Mouse (Mus musculus): ENCODE measurements around the gene Tgfbr1.
A peak's percentile ranks its signal among the peaks of the same experiment; 100 is the strongest.
"Not testable (repeated sequence)": the region's sequence is repeated elsewhere in the genome, so short reads cannot be mapped to it uniquely, and the experiment has no call there.

The Tgfbr1 gene

GRCm38 (mm10) chr4:47347022-47347421, 6.0 kb upstream of the Tgfbr1 start:
- no peak for DNase-seq (ENCODE audit: low read depth, low spot score)

GRCm38 (mm10) chr4:47349759-47350158, 3.3 kb upstream of the Tgfbr1 start:
- DNase-seq (ENCODE audit: low read depth, low spot score) = no peak

GRCm38 (mm10) chr4:47351386-47352049, 1.5 kb upstream of the Tgfbr1 start:
- peak; percentile 72 for DNase-seq (ENCODE audit: low read depth, low spot score)

GRCm38 (mm10) chr4:47352061-47352661, 861 bp upstream of the Tgfbr1 start:
- DNase-seq (ENCODE audit: low read depth, low spot score) = peak; percentile 65

GRCm38 (mm10) chr4:47353416-47354111, 542 bp downstream of the Tgfbr1 start:
- DNase-seq (ENCODE audit: low read depth, low spot score) = peak; percentile 59

- no peak for DNase-seq (ENCODE audit: low read depth, low spot score)
These were observed 1.3 kb downstream of the Tgfbr1 start for GRCm38 (mm10) chr4:47354304-47354703.

- no peak for DNase-seq (ENCODE audit: low read depth, low spot score)
These were observed 9.6 kb downstream of the Tgfbr1 start for GRCm38 (mm10) chr4:47362662-47363061.

- no peak for DNase-seq (ENCODE audit: low read depth, low spot score)
These were observed 10.1 kb downstream of the Tgfbr1 start for GRCm38 (mm10) chr4:47363134-47363533.

- no peak for DNase-seq (ENCODE audit: low read depth, low spot score)
These were observed 15.7 kb downstream of the Tgfbr1 start for GRCm38 (mm10) chr4:47368717-47369116.

GRCm38 (mm10) chr4:47378716-47379115, 25.7 kb downstream of the Tgfbr1 start:
- no peak for DNase-seq (ENCODE audit: low read depth, low spot score)

- no peak for DNase-seq (ENCODE audit: low read depth, low spot score)
These were observed 29.4 kb downstream of the Tgfbr1 start for GRCm38 (mm10) chr4:47382426-47382825.

- DNase-seq (ENCODE audit: low read depth, low spot score) = not testable (repeated sequence)
These were observed 38.9 kb downstream of the Tgfbr1 start for GRCm38 (mm10) chr4:47391926-47392325.

- DNase-seq (ENCODE audit: low read depth, low spot score) = no peak
These were observed 43.2 kb downstream of the Tgfbr1 start for GRCm38 (mm10) chr4:47396251-47396650.

GRCm38 (mm10) chr4:47397951-47398687, 45.1 kb downstream of the Tgfbr1 start:
- no peak for DNase-seq (ENCODE audit: low read depth, low spot score)

- DNase-seq (ENCODE audit: low read depth, low spot score) = peak; percentile 19
These were observed 46.8 kb downstream of the Tgfbr1 start for GRCm38 (mm10) chr4:47399824-47400223.

- no peak for DNase-seq (ENCODE audit: low read depth, low spot score)
These were observed 47.3 kb downstream of the Tgfbr1 start for GRCm38 (mm10) chr4:47400314-47400713.

- DNase-seq (ENCODE audit: low read depth, low spot score) = no peak
These were observed 49.2 kb downstream of the Tgfbr1 start for GRCm38 (mm10) chr4:47402200-47402599.

- DNase-seq (ENCODE audit: low read depth, low spot score) = no peak
These were observed 51.5 kb downstream of the Tgfbr1 start for GRCm38 (mm10) chr4:47404536-47404935.

- no peak for DNase-seq (ENCODE audit: low read depth, low spot score)
These were observed 54.1 kb downstream of the Tgfbr1 start for GRCm38 (mm10) chr4:47407161-47407560.

GRCm38 (mm10) chr4:47417871-47418270, 64.8 kb downstream of the Tgfbr1 start:
- no peak for DNase-seq (ENCODE audit: low read depth, low spot score)

GRCm38 (mm10) chr4:47419268-47419973, 66.4 kb downstream of the Tgfbr1 start:
- DNase-seq (ENCODE audit: low read depth, low spot score) = peak; percentile 41
